Mouse (Mus musculus) spleen, adult 2 months (tissue): ENCODE results near the gene Foxc2.

ENCODE experiments used
- CTCF ChIP-seq: fragments of 200-500 bp; IDR thresholded peaks from 2 replicates; pipeline ENCODE4 v1.5.1; 2011; ENCODE audit warnings: mild to moderate bottlenecking, inconsistent platforms; ENCODE audit not compliant: insufficient read depth, insufficient read length, insufficient replicate concordance; ENCODE audit errors: extremely low read depth
- POLR2A ChIP-seq: fragments of 200-500 bp; IDR thresholded peaks from 2 replicates; pipeline ENCODE4 v1.6.1; 2011; ENCODE audit warnings: low read depth, low read length, inconsistent platforms

DNA sequence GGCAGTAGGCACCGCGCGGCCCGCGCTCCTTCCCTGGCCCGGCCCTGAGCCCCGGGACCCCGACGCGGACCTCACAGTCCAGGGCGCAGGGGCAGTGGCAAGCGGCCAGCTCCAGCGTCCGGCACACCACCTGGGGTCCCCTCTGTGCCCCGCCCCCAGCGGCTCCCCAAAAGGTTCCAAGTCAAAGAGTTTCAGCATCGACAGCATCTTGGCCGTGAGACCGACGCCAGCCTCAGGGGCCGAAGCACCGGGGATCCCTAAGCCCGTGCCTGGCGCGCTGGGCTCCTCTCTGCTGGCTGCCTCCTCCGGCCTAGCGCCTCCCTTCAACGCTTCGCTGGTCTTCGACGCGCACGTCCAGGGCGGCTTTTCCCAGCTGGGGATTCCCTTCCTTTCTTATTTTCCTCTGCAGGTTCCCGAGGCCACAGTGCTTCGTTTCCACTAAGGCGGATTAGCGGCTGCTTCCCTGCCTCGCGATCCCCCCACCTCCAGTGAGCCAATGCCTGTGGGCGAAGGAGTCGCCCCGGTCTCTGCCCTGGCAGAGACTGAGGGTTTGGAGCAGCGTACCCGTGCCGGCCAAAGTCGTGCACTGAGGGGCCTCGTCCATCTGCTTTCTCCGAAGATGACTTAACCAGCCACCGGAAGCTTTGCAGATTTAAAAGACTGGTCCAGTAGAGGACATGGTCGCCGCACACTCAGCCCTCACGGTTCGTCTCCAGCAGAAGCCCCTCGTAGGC, 12.7 kb downstream of the Foxc2 start:
- no peak for TF ChIP-seq CTCF
- no peak for TF ChIP-seq POLR2A
